Comparison of ENCODE assay signal across 8 mouse cellular contexts in genomic region chr19:28827697-28828328, GRCm38 (mm10). TPM values are rescaled to one million over a fixed set of nuclear protein-coding genes. Genes with fewer than 3 reads are reported as not detected.
DNase-seq lines count a peak whose midpoint lies in the region; ATAC-seq lines count a peak whose summit lies in the region.

No protein-coding gene starts in this region.

- no peaks in the 10 kb centered on the region for H3K36me3 ChIP-seq in embryonic facial prominence, embryonic 14.5 days (ENCODE audit: control insufficient read depth, insufficient read depth, low read length)
- no peaks in the 10 kb centered on the region for H3K36me3 ChIP-seq in hindbrain, embryonic 14.5 days (replicated peaks; ENCODE audit: control insufficient read depth, insufficient read depth)
- H3K36me3 ChIP-seq in midbrain, embryonic 12.5 days: no peaks in the 10 kb centered on the region

- H3K9me3 ChIP-seq in embryonic facial prominence, embryonic 14.5 days (ENCODE audit: control insufficient read depth, low read length): no peaks in the 10 kb centered on the region
- H3K9me3 ChIP-seq in hindbrain, embryonic 14.5 days (ENCODE audit: control insufficient read depth, low read length): 0 out of 2 replicates have a peak, but pooled peaks cover 10% of the 10 kb centered on the region
- no peaks in the 10 kb centered on the region for H3K9me3 ChIP-seq in midbrain, embryonic 12.5 days

- no peak overlapping the region; the same call in 1 of the 2 replicates for H3K27ac ChIP-seq in embryonic facial prominence, embryonic 14.5 days (replicated peaks; ENCODE audit: low read depth, low read length)
- peak overlapping the region; percentile 46 for H3K27ac ChIP-seq in hindbrain, embryonic 14.5 days
- H3K27ac ChIP-seq in midbrain, embryonic 12.5 days (replicated peaks): no peak overlapping the region

- peak overlapping the region; percentile 31 for H3K4me2 ChIP-seq in embryonic facial prominence, embryonic 14.5 days (ENCODE audit: low read depth, low read length)
- peak overlapping the region; percentile 46 for H3K4me2 ChIP-seq in hindbrain, embryonic 14.5 days (replicated peaks)
- peak overlapping the region; percentile 33 for H3K4me2 ChIP-seq in midbrain, embryonic 12.5 days (replicated peaks)

- no peak overlapping the region for H3K4me3 ChIP-seq in embryonic facial prominence, embryonic 14.5 days (ENCODE audit: low read depth, low read length)
- H3K4me3 ChIP-seq in hindbrain, embryonic 14.5 days (replicated peaks; ENCODE audit: low read length): peak overlapping the region; percentile 9; the same call in 1 of the 2 replicates
- H3K4me3 ChIP-seq in midbrain, embryonic 12.5 days: 0 out of 2 replicates have a peak overlapping the region, but pooled peaks have one; percentile 4

- intact Hi-C loops in left cerebral cortex, postnatal 4 days (cut with DNase I): no loop called here

- peak; percentile 97 for ATAC-seq in embryonic facial prominence, embryonic 14.5 days (ENCODE audit: low read depth)
- ATAC-seq in hindbrain, embryonic 14.5 days (ENCODE audit: low FRiP score): 0 out of 2 replicates have a peak, but pooled peaks have one; percentile 14
- no peak for ATAC-seq in midbrain, embryonic 12.5 days (ENCODE audit: low FRiP score, low read depth)

- 26% methylated on average over 15 of the region's 15 CpGs for WGBS in embryonic facial prominence, embryonic 14.5 days
- 23% methylated on average over 15 of the region's 15 CpGs for WGBS in hindbrain, embryonic 14.5 days
- 25% methylated on average over 15 of the region's 15 CpGs for WGBS in midbrain, embryonic 12.5 days

- 0 out of 2 replicates have a peak overlapping the region, but pooled peaks have one; percentile 40 for H3K9ac ChIP-seq in embryonic facial prominence, embryonic 14.5 days (ENCODE audit: low read depth, low read length)
- H3K9ac ChIP-seq in hindbrain, embryonic 14.5 days: peak overlapping the region; percentile 26
- peak overlapping the region; percentile 20; the same call in 1 of the 2 replicates for H3K9ac ChIP-seq in midbrain, embryonic 12.5 days (replicated peaks)

- H3K4me1 ChIP-seq in embryonic facial prominence, embryonic 14.5 days (ENCODE audit: control insufficient read depth, insufficient read depth, low read length): no peaks in the 10 kb centered on the region
- no peaks in the 10 kb centered on the region; the same call in 1 of the 2 replicates for H3K4me1 ChIP-seq in hindbrain, embryonic 14.5 days (replicated peaks; ENCODE audit: control insufficient read depth, insufficient read depth, low read length)
- 0 out of 2 replicates have a peak, but pooled peaks cover 2% of the 10 kb centered on the region for H3K4me1 ChIP-seq in midbrain, embryonic 12.5 days

- no peaks in the 10 kb centered on the region for H3K27me3 ChIP-seq in embryonic facial prominence, embryonic 14.5 days (replicated peaks; ENCODE audit: control insufficient read depth, insufficient read depth, low read length)
- peaks cover 3% of the 10 kb centered on the region; the same call in 1 of the 2 replicates for H3K27me3 ChIP-seq in hindbrain, embryonic 14.5 days (ENCODE audit: control insufficient read depth, insufficient read depth, low read length)
- peaks cover 4% of the 10 kb centered on the region; the same call in 1 of the 2 replicates for H3K27me3 ChIP-seq in midbrain, embryonic 12.5 days

- peak; percentile 55 for DNase-seq in brain, adult 2 months (ENCODE audit: low read depth, low spot score)
- DNase-seq in embryonic facial prominence, embryonic 14.5 days (ENCODE audit: low spot score): peak; percentile 87
- DNase-seq in hindbrain, embryonic 14.5 days (ENCODE audit: low spot score): peak; percentile 51
- DNase-seq in ovary, postnatal 36 days (ENCODE audit: low spot score): no peak
- no peak for DNase-seq in left cerebral cortex, postnatal 4 days
- DNase-seq in cerebellum, adult 9-11 months: no peak
- DNase-seq in layer of hippocampus, adult 8-10 months (ENCODE audit: low spot score in 2 of 2): no peak

RNA-seq across cellular contexts. Expression of gene Slc1a1, which starts 7.0 kb away (rescaled TPM):
- 1.2 and 2.5 TPM in 2 replicates for polyA plus RNA-seq in embryonic facial prominence, embryonic 14.5 days (2014; fragmentation: Nextera tagmentation; extraction: Ambion mirVana)
- 27.8 and 34.4 TPM in 2 replicates for polyA plus RNA-seq in hindbrain, embryonic 14.5 days (2014; fragmentation: Nextera tagmentation; extraction: Ambion mirVana)
- polyA plus RNA-seq in midbrain, embryonic 12.5 days (2016; fragmentation: Nextera tagmentation; extraction: Ambion mirVana): 3.6 and 4.0 TPM in 2 replicates
- 10 to 100 TPM; 75.5 to 78.0 TPM for total RNA-seq in left cerebral cortex, postnatal 4 days (2021)
- total RNA-seq in layer of hippocampus, adult 8-10 months (2022): 100 to 1,000 TPM; 120 to 146 (median 132) TPM

Comparison
In these comparisons a context has a peak if more than half of its experiments do, and no peak if none do; other contexts are left out.
1. DNase-seq: peak in brain, adult 2 months (single experiment), embryonic facial prominence, embryonic 14.5 days (single experiment) and hindbrain, embryonic 14.5 days (single experiment); none in ovary, postnatal 36 days (single experiment), left cerebral cortex, postnatal 4 days (single experiment), cerebellum, adult 9-11 months (single experiment) and layer of hippocampus, adult 8-10 months (0 of 2).
2. Peak in every context shown above with its lines, with median percentiles within 50 percentile points of each other: H3K4me2 ChIP-seq and H3K9ac ChIP-seq.